8 mouse cellular contexts compared by ENCODE assay signal in genomic region chr5:36722415-36722856, GRCm38 (mm10). TPM values are rescaled to one million over a fixed set of nuclear protein-coding genes. Genes with fewer than 3 reads are reported as not detected.
DNase-seq lines count a peak whose midpoint lies in the region; ATAC-seq lines count a peak whose summit lies in the region.

No protein-coding gene starts in this region.

- H3K36me3 ChIP-seq in heart, embryonic 16.5 days (ENCODE audit: control insufficient read depth, insufficient read depth), result no peaks in the 10 kb centered on the region
- no peaks in the 10 kb centered on the region for H3K36me3 ChIP-seq in liver, embryonic 15.5 days (replicated peaks)

- H3K27me3 ChIP-seq in heart, embryonic 16.5 days (ENCODE audit: control insufficient read depth, insufficient read depth, low read length), result no peaks in the 10 kb centered on the region
- peaks cover 16% of the 10 kb centered on the region for H3K27me3 ChIP-seq in liver, embryonic 15.5 days

- 54% methylated on average over 6 of the region's 6 CpGs for WGBS in heart, embryonic 16.5 days
- 27% methylated on average over 6 of the region's 6 CpGs for WGBS in liver, embryonic 15.5 days (ENCODE audit: insufficient replicate concordance)

- H3K9ac ChIP-seq in heart, embryonic 16.5 days (ENCODE audit: low read length), result no peak overlapping the region
- H3K9ac ChIP-seq in liver, embryonic 15.5 days, result peak overlapping the region; percentile 30

- H3K4me1 ChIP-seq in heart, embryonic 16.5 days (ENCODE audit: control insufficient read depth, insufficient read depth, low read length), result peaks cover 12% of the 10 kb centered on the region
- H3K4me1 ChIP-seq in liver, embryonic 15.5 days (replicated peaks), result peaks cover 86% of the 10 kb centered on the region

- DNase-seq in heart, adult 8-10 months (ENCODE audit: low spot score), result no peak
- DNase-seq in brain, adult 2 months (ENCODE audit: low read depth, low spot score), result peak; percentile 31
- peak; percentile 40 for DNase-seq in thymus, postnatal 14 days
- DNase-seq in retina, postnatal 1 day, result no peak
- DNase-seq in yolk sac, embryonic 10.5 days (ENCODE audit: low spot score), result no peak
- no peak for DNase-seq in kidney, postnatal 10 days

- H3K4me3 ChIP-seq in heart, embryonic 16.5 days (ENCODE audit: low read length), result no peak overlapping the region
- H3K4me3 ChIP-seq in liver, embryonic 15.5 days (replicated peaks), result 0 out of 2 replicates have a peak overlapping the region, but pooled peaks have one; percentile 0

- ATAC-seq in heart, embryonic 16.5 days (replicated peaks; ENCODE audit: extremely low read depth, insufficient read depth, low FRiP score), result no peak
- no peak for ATAC-seq in liver, embryonic 15.5 days (ENCODE audit: insufficient read depth)

- no peak overlapping the region for H3K4me2 ChIP-seq in heart, embryonic 16.5 days (ENCODE audit: low read depth, low read length)
- peak overlapping the region; percentile 72 for H3K4me2 ChIP-seq in liver, embryonic 15.5 days

- H3K9me3 ChIP-seq in heart, embryonic 16.5 days (replicated peaks; ENCODE audit: control insufficient read depth, low read length), result peaks cover 3% of the 10 kb centered on the region; the same call in 1 of the 2 replicates
- H3K9me3 ChIP-seq in liver, embryonic 15.5 days (replicated peaks), result no peaks in the 10 kb centered on the region

- 0 out of 2 replicates have a peak overlapping the region, but pooled peaks have one; percentile 9 for H3K27ac ChIP-seq in heart, embryonic 16.5 days (ENCODE audit: low read length)
- peak overlapping the region; percentile 99 for H3K27ac ChIP-seq in liver, embryonic 15.5 days (replicated peaks)

RNA-seq across cellular contexts. Expression of gene Bloc1s4, which starts 26.0 kb away (rescaled TPM):
- polyA plus RNA-seq in heart, embryonic 16.5 days (2015; fragmentation: Nextera tagmentation; extraction: Ambion mirVana), result 21.0 and 21.4 TPM in 2 replicates
- 10 to 100 TPM; 10.6 to 11.4 (median 11.3) TPM for total RNA-seq in heart, adult 8-10 months (2022)
- polyA plus RNA-seq in liver, embryonic 15.5 days (2015; fragmentation: Nextera tagmentation; extraction: Ambion mirVana), result 15.9 and 16.3 TPM in 2 replicates

RNA-seq across cellular contexts. Expression of gene D5Ertd579e, which starts 26.6 kb away (rescaled TPM):
- 23.0 and 27.1 TPM in 2 replicates for polyA plus RNA-seq in heart, embryonic 16.5 days (2015; fragmentation: Nextera tagmentation; extraction: Ambion mirVana)
- total RNA-seq in heart, adult 8-10 months (2022), result 10 to 100 TPM; 89.7 to 97.8 (median 92.7) TPM
- 22.1 and 22.2 TPM in 2 replicates for polyA plus RNA-seq in liver, embryonic 15.5 days (2015; fragmentation: Nextera tagmentation; extraction: Ambion mirVana)

Comparison
In these comparisons a context has a peak if more than half of its experiments do, and no peak if none do; other contexts are left out.
1. DNase-seq: peak in brain, adult 2 months (single experiment) and thymus, postnatal 14 days (single experiment); none in heart, adult 8-10 months (single experiment), retina, postnatal 1 day (single experiment), yolk sac, embryonic 10.5 days (single experiment) and kidney, postnatal 10 days (single experiment).